Mouse (Mus musculus) gastrocnemius, postnatal 25 days (tissue): ENCODE measurements around the gene Clip2. TPM values are rescaled to one million over a fixed set of nuclear protein-coding genes. Genes with fewer than 3 reads are reported as not detected.

Experiments
- DNase-seq: peaks from one replicate; pipeline ENCODE4 v3.0.0; 2022
- total RNA-seq, 2 experiments: library from RNA; stranded (reverse); gene quantifications; 1 replicate in 1 of 2; 2 replicates in 1 of 2; pipeline ENCODE4 v1.2.3; 2021

Gene Clip2
- total RNA-seq, 2 experiments from 2014 or later: 3.6 to 4.0 TPM

DNA sequence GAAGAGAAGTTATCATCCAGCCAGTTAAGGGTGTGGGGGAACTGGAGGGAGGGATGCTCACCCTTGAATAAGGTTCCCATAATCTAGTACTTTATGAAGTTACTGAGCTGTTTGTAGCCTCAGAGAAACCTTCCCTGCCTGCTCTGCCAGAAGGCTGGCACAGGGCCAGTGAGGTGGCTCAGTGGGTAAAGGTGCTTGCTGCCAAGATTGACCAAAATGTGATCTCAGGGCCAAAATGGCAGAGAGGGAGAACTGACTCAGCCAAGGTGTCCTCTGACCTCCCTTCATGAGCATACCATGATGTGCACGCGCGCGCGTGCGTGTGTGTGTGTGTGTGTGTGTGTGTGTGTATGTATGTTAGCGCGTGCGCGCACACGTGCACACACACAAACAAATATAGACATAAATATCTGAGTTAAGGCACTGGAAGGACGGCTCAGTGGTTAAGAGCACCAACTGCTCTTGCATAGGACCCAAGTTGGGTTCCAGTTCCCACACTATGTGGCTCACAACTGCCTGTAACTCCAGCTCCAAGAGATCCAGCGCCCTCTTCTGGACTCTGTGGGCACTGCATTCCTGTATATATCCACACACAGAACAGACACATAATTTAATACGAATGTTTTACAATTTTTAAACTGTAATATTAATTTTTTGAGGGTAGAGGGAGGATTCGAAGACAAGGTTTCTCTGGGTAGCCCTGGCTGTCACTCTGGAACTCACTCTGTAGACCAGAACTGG, 26.1 kb downstream of the Clip2 start:
- DNase-seq: no peak

- DNase-seq: no peak
Observed at GRCm38 (mm10) chr5:134523728-134524127, 28.5 kb downstream of the Clip2 start.

DNA sequence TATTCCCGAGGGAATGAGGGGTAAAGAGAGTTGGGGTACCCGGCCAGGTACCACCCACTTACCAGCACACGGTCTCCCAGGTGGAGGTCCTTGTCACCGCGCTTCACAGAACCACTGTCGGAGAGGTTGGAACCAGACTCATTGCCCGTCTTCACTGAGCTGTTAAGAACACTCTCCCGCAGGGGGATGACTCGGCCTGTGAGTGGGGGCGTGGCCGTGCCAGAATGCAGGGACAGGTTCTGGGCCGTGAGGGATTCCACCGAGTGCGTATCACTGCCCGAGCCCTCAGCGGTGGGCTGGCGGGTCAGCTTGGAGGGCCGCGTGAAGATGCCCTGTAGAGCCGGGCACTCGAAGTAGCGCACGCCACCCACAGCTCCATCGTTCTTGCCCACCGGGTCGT, 29.7 kb downstream of the Clip2 start:
- no peak for DNase-seq

DNA sequence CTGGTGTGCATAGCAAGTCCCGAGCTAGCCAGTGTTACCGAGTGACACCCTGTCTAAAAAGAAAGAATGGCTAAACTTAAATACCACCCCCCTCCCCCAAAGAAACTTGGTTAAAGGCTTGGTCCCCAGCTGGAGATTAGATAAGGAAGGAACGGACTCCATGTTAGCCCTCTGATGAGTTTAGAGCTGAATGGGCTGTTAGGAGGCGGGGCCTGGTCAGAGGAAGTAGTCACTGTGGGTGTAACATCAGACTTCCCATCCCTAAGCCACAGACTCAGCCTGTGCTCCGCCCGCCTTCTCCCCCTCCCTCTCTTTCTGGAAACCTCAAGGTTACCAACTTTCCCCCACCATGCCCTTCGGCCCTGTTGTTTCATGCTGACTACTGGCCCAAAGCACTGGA, 30.4 kb downstream of the Clip2 start:
- DNase-seq: no peak

GRCm38 (mm10) chr5:134521131-134521530, 31.1 kb downstream of the Clip2 start:
- no peak for DNase-seq

GRCm38 (mm10) chr5:134520120-134520519, 32.1 kb downstream of the Clip2 start:
- no peak for DNase-seq

DNA sequence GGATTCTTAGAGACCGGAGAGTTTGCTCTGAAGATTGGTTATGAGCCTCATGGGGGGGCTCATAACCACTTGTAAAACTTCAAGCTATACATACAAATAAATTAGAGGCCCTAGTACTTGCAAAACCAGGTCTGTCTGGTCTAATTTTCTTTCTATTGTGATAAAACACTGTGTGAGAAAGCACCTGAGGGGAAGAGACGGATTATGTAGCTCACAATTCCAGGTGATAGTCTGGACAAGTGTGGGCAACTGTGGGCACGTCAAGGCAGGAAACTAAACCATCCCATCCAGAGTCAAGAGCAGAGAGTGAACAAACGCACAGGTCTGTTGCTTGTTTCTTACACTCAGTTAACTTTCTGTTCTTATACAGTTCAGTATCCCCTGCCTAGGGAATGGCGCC, 32.8 kb downstream of the Clip2 start:
- DNase-seq: no peak

DNA sequence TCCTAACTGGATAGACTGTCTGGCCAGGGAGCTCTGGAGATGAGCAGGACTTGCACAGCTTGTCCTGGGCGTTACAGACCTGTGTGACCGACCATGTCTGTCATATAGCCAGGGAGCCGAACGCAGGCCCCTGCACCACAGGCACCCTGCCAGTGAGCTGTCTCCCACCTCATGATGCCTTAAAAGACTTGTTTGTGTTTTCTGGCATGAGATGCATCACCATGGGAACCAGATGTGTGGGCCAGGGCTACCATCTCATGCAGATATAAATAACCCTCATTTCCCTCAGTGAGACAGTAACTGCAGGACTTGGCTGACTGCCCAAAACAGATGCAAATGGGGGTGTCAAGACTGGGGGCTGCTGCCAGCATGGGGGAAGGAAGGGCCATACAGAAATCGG, 40.1 kb downstream of the Clip2 start:
- DNase-seq: no peak

DNA sequence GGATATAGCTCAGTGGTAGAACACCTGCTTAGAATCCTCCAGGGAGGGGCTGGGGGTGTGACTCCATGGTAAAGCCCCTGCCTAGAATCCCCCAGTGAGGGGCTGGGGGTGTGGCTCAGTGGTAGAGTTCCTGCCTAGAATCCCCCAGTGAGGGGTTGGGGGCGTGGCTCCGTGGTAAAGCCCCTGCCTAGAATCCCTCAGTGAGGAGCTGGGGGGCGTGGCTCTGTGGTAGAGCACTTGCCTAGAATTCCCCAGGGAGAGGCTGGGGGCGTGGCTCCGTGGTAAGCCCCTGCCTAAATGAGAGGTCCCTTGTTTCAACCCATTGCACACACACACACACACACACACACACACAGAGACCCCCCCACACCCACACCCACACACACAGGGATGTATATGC, 42.0 kb downstream of the Clip2 start:
- DNase-seq: no peak

DNA sequence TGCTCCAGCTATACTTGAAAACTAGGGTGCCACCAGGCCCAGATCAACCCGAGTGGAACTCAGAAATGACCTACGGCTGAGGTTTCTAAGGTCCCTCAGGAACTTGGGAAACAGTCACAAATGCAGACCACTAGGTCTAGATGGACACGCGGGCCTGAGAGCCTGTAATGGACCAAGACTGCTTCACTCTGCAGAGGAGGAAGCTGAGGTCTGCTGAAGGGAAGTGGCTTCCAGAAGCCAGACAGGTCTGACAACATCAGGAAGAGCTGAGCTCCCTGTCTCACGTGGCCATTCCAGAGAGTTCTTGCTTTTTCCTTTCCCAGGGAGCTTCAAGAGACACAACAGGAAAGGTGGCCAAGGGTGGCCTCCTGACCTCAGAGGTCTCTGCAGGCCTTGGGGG, 43.3 kb downstream of the Clip2 start:
- no peak for DNase-seq

GRCm38 (mm10) chr5:134507859-134508399, 44.3 kb downstream of the Clip2 start:
- no peak for DNase-seq

GRCm38 (mm10) chr5:134507307-134507706, 44.9 kb downstream of the Clip2 start:
- DNase-seq: peak; percentile 52

GRCm38 (mm10) chr5:134505810-134506292, 46.4 kb downstream of the Clip2 start:
- no peak for DNase-seq

GRCm38 (mm10) chr5:134502591-134502990, 49.6 kb downstream of the Clip2 start:
- DNase-seq: no peak

DNA sequence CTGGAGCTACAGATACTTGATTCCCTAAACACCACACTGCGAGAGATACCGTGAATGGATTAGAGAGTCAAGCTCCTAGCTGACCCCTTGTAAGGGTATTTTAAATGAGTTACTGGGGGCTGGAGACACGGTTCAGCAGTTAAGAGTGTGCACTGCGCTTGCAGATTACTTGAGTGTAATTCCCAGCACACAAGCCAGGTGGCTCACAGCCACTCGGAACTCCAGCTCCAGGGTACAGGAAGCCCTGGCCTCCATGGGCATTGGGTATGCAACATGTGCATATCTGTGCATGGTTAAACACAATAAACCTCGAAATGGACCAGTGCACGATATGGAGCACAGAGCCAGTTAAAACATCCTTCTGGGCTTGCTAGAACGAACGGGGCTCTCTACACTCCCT, 50.8 kb downstream of the Clip2 start:
- DNase-seq: no peak

GRCm38 (mm10) chr5:134500681-134501080, 51.6 kb downstream of the Clip2 start:
- no peak for DNase-seq

- peak; percentile 50 for DNase-seq
Observed at GRCm38 (mm10) chr5:134500062-134500461, 52.2 kb downstream of the Clip2 start.

- DNase-seq: no peak
Observed at GRCm38 (mm10) chr5:134497026-134497425, 55.2 kb downstream of the Clip2 start.

- no peak for DNase-seq
Observed at GRCm38 (mm10) chr5:134495796-134496195, 56.4 kb downstream of the Clip2 start.

GRCm38 (mm10) chr5:134494142-134494541, 58.1 kb downstream of the Clip2 start:
- DNase-seq: peak; percentile 73

- DNase-seq: no peak
Observed at GRCm38 (mm10) chr5:134492956-134493355, 59.3 kb downstream of the Clip2 start.

- peak; percentile 63 for DNase-seq
Observed at GRCm38 (mm10) chr5:134491712-134492417, 60.4 kb downstream of the Clip2 start.

GRCm38 (mm10) chr5:134491206-134491605, 61.0 kb downstream of the Clip2 start:
- DNase-seq: no peak
